In the genomic region with DNA sequence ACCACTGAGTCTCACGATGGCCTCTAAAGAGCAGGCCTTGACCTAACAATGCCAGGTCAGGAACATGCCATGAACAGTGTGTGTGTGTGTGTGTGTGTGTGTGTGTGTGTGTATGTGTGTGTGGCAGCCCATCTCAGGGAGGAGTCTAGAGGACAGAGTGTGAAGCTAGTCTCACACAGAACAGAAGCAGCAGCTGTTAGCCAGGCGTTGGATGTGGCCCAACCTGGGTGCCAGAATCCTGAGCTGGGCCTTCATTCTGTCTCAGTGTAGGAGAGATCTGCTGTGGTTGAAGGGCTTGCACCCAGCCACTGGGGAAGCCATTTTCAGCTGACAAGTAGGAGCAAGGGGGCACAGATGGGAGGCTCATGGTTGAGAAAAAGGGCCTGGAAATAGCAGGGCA, we compare ENCODE assay signal across 19 mouse cellular contexts.
"Had no signal": no experiment of that assay in that cellular context is flagged by ENCODE, and none has a peak within 500 bp of the region (broad histone marks: within the 10 kb centered on the region; RNA-seq: fewer than 3 reads in every experiment).

No protein-coding gene starts in this region.

- H3K36me3 ChIP-seq: lung, embryonic 15.5 days; midbrain, embryonic 12.5 days; neural tube, embryonic 12.5 days; stomach, embryonic 15.5 days had no signal

- H3K4me1 ChIP-seq: lung, embryonic 15.5 days; midbrain, embryonic 12.5 days; neural tube, embryonic 12.5 days; stomach, embryonic 15.5 days had no signal

- H3K27ac ChIP-seq: lung, embryonic 15.5 days; macrophage; midbrain, embryonic 12.5 days; neural tube, embryonic 12.5 days; stomach, embryonic 15.5 days; stomach, postnatal 0 days had no signal

- H3K9ac ChIP-seq: liver, postnatal 0 days; lung, embryonic 15.5 days; midbrain, embryonic 12.5 days; neural tube, embryonic 12.5 days; stomach, embryonic 15.5 days had no signal

- DNase-seq: liver, postnatal 0 days; lung, adult 2 months; lung, postnatal 14 days; lung, postnatal 36 days; midbrain, embryonic 14.5 days; right cerebral cortex, postnatal 14 days; spleen, adult 18-20 months; thymus, adult 2 months; thymus, postnatal 25 days; thymus, postnatal 4 days had no signal

- H3K27me3 ChIP-seq: lung, embryonic 15.5 days; midbrain, embryonic 12.5 days; neural tube, embryonic 12.5 days; stomach, embryonic 15.5 days had no signal

- H3K9me3 ChIP-seq: lung, embryonic 15.5 days; megakaryocyte, embryonic 14.5 days; midbrain, embryonic 12.5 days; neural tube, embryonic 12.5 days; stomach, embryonic 15.5 days had no signal

- ATAC-seq: liver, postnatal 0 days; lung, postnatal 0 days; midbrain, embryonic 16.5 days had no signal

- H3K4me3 ChIP-seq: lung, embryonic 15.5 days; megakaryocyte, embryonic 14.5 days; midbrain, embryonic 12.5 days; neural tube, embryonic 12.5 days; stomach, embryonic 15.5 days had no signal

- H3K4me2 ChIP-seq: lung, embryonic 15.5 days; midbrain, embryonic 12.5 days; neural tube, embryonic 12.5 days; stomach, embryonic 15.5 days had no signal
